Mouse (Mus musculus) stomach, embryonic 16.5 days (tissue): ENCODE measurements around the gene Cdk5rap3. TPM values are rescaled to one million over a fixed set of nuclear protein-coding genes. Genes with fewer than 3 reads are reported as not detected.

Experiments used
- ATAC-seq: fragments of 200-750 bp; cut with Nextera tagmentation; 2 replicates; pipeline ENCODE4 v1.8.0; 2017; ENCODE audit warnings: moderate number of reproducible peaks, moderate TSS enrichment; ENCODE audit not compliant: insufficient read depth, low FRiP score
- H3K27ac ChIP-seq: fragments of 300-500 bp; sonication (generic); 2 replicates; pipeline ENCODE4 v1.5.1; 2014; ENCODE audit warnings: low read length
- H3K27me3 ChIP-seq: fragments of 300-500 bp; sonication (generic); 2 replicates; pipeline ENCODE4 v1.6.1; 2014; ENCODE audit warnings: low read length, control low read depth, mixed read lengths; ENCODE audit not compliant: control insufficient read depth, insufficient read depth
- H3K36me3 ChIP-seq: fragments of 300-500 bp; sonication (generic); 2 replicates; pipeline ENCODE4 v1.6.1; 2014; ENCODE audit warnings: low read length; ENCODE audit not compliant: control insufficient read depth, insufficient read depth
- H3K4me1 ChIP-seq: fragments of 300-500 bp; sonication (generic); 2 replicates; pipeline ENCODE4 v1.6.1; 2014; ENCODE audit warnings: low read length, control low read depth, mixed read lengths; ENCODE audit not compliant: control insufficient read depth, insufficient read depth
- H3K4me2 ChIP-seq: fragments of 300-500 bp; sonication (generic); 2 replicates; pipeline ENCODE4 v1.6.1; 2014; ENCODE audit warnings: low read depth, low read length, mixed read lengths
- H3K4me3 ChIP-seq: fragments of 300-500 bp; sonication (generic); replicated peaks from 2 replicates; pipeline ENCODE4 v1.5.1; 2014; ENCODE audit warnings: mild to moderate bottlenecking, low read length
- H3K9ac ChIP-seq: fragments of 300-500 bp; sonication (generic); 2 replicates; pipeline ENCODE4 v1.6.1; 2014; ENCODE audit warnings: low read length
- H3K9me3 ChIP-seq: fragments of 300-500 bp; sonication (generic); replicated peaks from 2 replicates; pipeline ENCODE4 v1.6.1; 2016; ENCODE audit warnings: low read length, control low read depth; ENCODE audit not compliant: control insufficient read depth
- WGBS: fragments of 180-500 bp; shearing (Covaris S2); extraction: QIAGEN DNeasy Blood & Tissue Kit; methylation state at CpG from one replicate; pipeline ENCODE4 v1.1.7; 2014; 5-methylcytosine and 5-hydroxymethylcytosine counted together
- polyA plus RNA-seq: library from polyadenylated mRNA; unstranded; fragments of >200 nt; fragmentation: Nextera tagmentation; extraction: Ambion mirVana; gene quantifications from 2 replicates; pipeline ENCODE4 v1.2.1, GENCODE M21; 2015

Gene Cdk5rap3
- polyA plus RNA-seq, 1 experiment from 2014 or later, result 68.7 TPM

GRCm38 (mm10) chr11:96906431-96907161 lies 9.7 kb downstream of the Cdk5rap3 start:
- WGBS, result 40% methylated on average over 15 of the region's 15 CpGs
- Histone ChIP-seq H3K9ac (no peak overlapping the region), H3K9me3 (no peaks in the 10 kb centered on the region), H3K27me3 (no peaks in the 10 kb centered on the region), H3K4me3 (no peak overlapping the region), H3K4me1 (peaks cover 10% of the 10 kb centered on the region), H3K27ac (no peak overlapping the region), H3K36me3 (no peaks in the 10 kb centered on the region), H3K4me2 (no peak overlapping the region)
- ATAC-seq, result no peak

DNA sequence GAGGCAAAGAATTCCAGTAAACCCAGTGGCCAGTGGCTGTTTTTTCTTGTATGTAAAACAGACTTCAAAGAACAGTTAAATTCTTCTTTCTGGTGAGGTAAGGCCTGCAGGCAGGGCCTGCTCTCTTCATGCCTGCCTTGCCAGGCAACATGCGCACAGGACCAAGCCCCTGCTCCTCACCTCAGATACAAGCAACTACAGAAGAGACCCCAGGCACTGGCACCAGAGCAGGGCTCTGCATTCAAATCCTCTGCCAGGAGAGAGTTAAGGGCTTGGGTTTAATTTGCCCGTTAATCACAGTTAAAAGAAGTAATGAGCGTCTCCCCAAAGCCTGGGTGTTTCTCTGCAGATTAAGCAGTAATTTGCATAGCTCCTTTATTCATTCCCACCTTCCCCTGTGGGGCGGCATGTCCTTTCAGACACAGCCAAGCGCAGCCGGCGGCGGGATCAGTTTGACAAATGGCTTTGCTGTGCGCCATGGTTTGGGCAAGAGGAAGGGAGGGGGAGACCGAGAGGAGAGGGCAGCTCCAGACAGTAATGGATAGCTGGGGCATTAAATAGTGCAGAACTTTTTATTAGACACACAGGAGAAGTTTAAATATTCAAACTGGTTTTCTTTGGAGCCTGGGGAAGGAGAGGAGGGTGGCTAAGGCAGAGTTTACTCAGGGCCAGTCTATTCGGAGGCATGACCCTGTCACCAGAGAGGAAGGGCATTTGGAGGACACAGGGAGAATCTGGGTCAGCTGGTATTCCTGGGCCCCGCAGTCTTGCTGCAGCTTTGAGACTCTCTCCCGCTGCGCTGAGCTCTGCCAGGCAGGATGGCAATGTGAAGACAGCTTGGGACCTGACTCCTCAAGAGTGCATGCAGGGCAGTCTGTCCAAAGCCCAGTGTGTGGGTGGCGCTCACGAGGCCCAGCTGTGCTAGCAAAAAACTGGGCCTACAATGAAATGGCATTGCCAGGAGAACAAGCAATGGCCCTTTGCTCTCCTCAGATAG lies 13.4 kb downstream of the Cdk5rap3 start:
- WGBS, result 21% methylated on average over 16 of the region's 16 CpGs
- Histone ChIP-seq H3K4me1 (peaks cover 10% of the 10 kb centered on the region), H3K9me3 (no peaks in the 10 kb centered on the region), H3K9ac (no peak overlapping the region), H3K4me2 (no peak overlapping the region), H3K4me3 (no peak overlapping the region), H3K36me3 (no peaks in the 10 kb centered on the region), H3K27ac (0 out of 2 replicates have a peak overlapping the region, but pooled peaks have one; percentile 13), H3K27me3 (no peaks in the 10 kb centered on the region)
- ATAC-seq, result no peak

DNA sequence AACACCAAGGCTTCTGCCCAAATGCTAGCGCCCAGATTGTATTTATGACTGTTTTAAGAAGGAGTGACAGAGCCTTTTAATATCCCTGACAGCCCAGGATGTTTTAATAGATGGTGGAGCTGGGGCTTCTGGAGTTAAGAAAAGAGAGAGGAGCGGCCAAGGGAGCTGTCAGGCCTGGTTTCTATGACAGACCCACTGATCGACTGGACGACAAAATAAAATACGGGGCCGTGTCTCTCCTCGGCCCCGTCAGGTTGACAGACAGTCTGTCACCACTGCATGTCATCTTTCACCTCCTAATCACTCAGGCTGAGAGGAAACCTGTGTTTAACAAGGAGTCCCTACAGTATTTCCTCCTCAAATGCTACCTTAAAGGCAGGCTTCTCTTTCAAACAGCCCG lies 15.0 kb downstream of the Cdk5rap3 start:
- Histone ChIP-seq H3K4me1 (peaks cover 10% of the 10 kb centered on the region), H3K4me2 (no peak overlapping the region), H3K27ac (no peak overlapping the region), H3K27me3 (no peaks in the 10 kb centered on the region), H3K9me3 (no peaks in the 10 kb centered on the region), H3K36me3 (no peaks in the 10 kb centered on the region), H3K9ac (no peak overlapping the region), H3K4me3 (no peak overlapping the region)
- 63% methylated on average over 9 of the region's 9 CpGs for WGBS
- no peak for ATAC-seq

GRCm38 (mm10) chr11:96899449-96900306 lies 16.6 kb downstream of the Cdk5rap3 start:
- no peaks in the 10 kb centered on the region for H3K9me3 ChIP-seq
- H3K9ac ChIP-seq, result no peak overlapping the region
- H3K4me3 ChIP-seq, result no peak overlapping the region
- H3K4me2 ChIP-seq, result no peak overlapping the region
- ATAC-seq, result peak; percentile 37; the same call in 1 of the 2 replicates
- no peaks in the 10 kb centered on the region for H3K36me3 ChIP-seq
- H3K27ac ChIP-seq, result no peak overlapping the region
- peaks cover 10% of the 10 kb centered on the region for H3K4me1 ChIP-seq
- H3K27me3 ChIP-seq, result no peaks in the 10 kb centered on the region
- 47% methylated on average over 13 of the region's 13 CpGs for WGBS

DNA sequence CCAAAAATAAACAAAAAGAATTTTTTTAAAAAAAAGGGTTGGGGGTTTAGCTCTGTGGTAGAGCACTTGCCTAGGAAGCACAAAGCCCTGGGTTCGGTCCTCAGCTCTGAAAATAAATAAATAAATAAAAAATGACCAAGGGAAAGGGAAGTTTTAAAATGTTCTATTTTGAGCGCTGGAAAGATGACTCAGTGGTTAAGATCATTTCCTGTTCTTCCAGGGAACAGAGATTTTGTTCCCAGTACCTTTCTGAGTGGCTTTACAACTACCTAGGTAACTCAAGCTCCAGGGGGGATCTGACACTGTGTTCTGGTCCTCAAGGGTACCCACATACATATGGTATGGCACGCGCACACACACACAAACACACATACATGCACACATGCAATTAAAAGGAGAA lies 20.4 kb downstream of the Cdk5rap3 start:
- Histone ChIP-seq H3K4me2 (no peak overlapping the region), H3K4me1 (no peaks in the 10 kb centered on the region), H3K27me3 (no peaks in the 10 kb centered on the region), H3K9me3 (no peaks in the 10 kb centered on the region), H3K27ac (no peak overlapping the region), H3K9ac (no peak overlapping the region), H3K36me3 (no peaks in the 10 kb centered on the region), H3K4me3 (no peak overlapping the region)
- no peak for ATAC-seq
- WGBS, result 78% methylated on average over 4 of the region's 4 CpGs

GRCm38 (mm10) chr11:96893203-96893842 lies 23.0 kb downstream of the Cdk5rap3 start:
- ATAC-seq, result no peak
- H3K4me2 ChIP-seq, result no peak overlapping the region
- no peak overlapping the region for H3K4me3 ChIP-seq
- H3K27ac ChIP-seq, result no peak overlapping the region
- H3K4me1 ChIP-seq, result no peaks in the 10 kb centered on the region
- H3K36me3 ChIP-seq, result no peaks in the 10 kb centered on the region
- WGBS, result 60% methylated on average over 11 of the region's 11 CpGs
- no peak overlapping the region; the same call in 1 of the 2 replicates for H3K9ac ChIP-seq
- no peaks in the 10 kb centered on the region for H3K9me3 ChIP-seq
- no peaks in the 10 kb centered on the region for H3K27me3 ChIP-seq

DNA sequence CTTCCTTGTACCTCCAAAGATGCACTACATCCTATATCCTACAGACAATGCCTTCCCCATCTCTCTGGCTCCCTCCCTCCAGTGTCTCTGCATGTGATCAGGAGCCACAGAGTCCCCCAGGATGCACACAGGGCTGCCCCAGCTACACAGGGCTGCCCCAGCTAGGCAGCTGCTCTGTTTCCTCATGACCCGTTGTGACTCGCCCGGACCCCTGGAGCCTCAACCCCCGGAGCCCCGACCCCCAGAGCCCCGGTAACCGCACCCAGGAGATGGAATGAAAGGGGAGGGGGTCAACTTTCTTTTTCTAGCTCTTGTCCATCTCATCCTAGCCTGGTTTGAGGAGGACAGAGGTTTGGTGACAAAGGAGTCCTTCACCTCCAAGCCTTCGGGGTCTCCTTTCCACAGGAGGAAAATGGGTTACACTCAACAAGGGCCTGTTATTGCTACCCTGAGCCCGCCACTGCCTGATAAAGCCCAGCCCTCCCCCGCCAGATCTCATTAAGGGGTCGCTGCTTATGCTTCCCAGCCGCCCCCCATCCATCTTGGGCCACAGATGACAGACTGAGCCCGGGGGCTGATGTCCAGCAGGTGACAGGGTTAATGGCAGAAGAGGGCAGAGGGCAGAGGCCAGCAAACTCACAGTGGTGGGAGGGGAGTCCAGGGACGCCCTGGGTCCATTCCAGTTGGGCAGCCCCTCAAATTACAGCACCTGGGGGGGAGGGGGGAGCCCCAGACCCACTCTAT lies 24.3 kb downstream of the Cdk5rap3 start:
- no peak overlapping the region for H3K4me3 ChIP-seq
- no peak for ATAC-seq
- H3K4me1 ChIP-seq, result no peaks in the 10 kb centered on the region
- H3K36me3 ChIP-seq, result no peaks in the 10 kb centered on the region
- H3K9ac ChIP-seq, result no peak overlapping the region; the same call in 1 of the 2 replicates
- H3K27me3 ChIP-seq, result no peaks in the 10 kb centered on the region
- no peak overlapping the region for H3K4me2 ChIP-seq
- H3K9me3 ChIP-seq, result no peaks in the 10 kb centered on the region
- H3K27ac ChIP-seq, result no peak overlapping the region
- WGBS, result 27% methylated on average over 14 of the region's 14 CpGs
